Mouse (Mus musculus) lung, embryonic 14.5 days (tissue): Measurements from ENCODE around the gene Ifrd1. TPM values are rescaled to one million over a fixed set of nuclear protein-coding genes. Genes with fewer than 3 reads are reported as not detected.

ENCODE experiments used
- ATAC-seq: fragments of 200-750 bp; cut with Nextera tagmentation; 2 replicates; pipeline ENCODE4 v1.8.0; 2017; ENCODE audit warnings: mild to moderate bottlenecking, moderate TSS enrichment, moderate library complexity; ENCODE audit not compliant: insufficient read depth
- DNase-seq: peaks from one replicate; pipeline ENCODE4 v3.0.0-alpha.2; 2015
- H3K27ac ChIP-seq: fragments of 300-500 bp; sonication (generic); 2 replicates; pipeline ENCODE4 v1.5.1; 2014; ENCODE audit warnings: low read depth, mild to moderate bottlenecking, moderate library complexity
- H3K27me3 ChIP-seq: fragments of 300-500 bp; sonication (generic); 2 replicates; pipeline ENCODE4 v1.6.1; 2014; ENCODE audit warnings: low read length, control low read depth; ENCODE audit not compliant: insufficient read depth
- H3K36me3 ChIP-seq: fragments of 300-500 bp; sonication (generic); 2 replicates; pipeline ENCODE4 v1.6.1; 2014; ENCODE audit warnings: control low read depth; ENCODE audit not compliant: insufficient read depth
- H3K4me1 ChIP-seq: fragments of 300-500 bp; sonication (generic); 2 replicates; pipeline ENCODE4 v1.6.1; 2014; ENCODE audit warnings: antibody characterized with exemption, control low read depth; ENCODE audit not compliant: insufficient read depth
- H3K4me2 ChIP-seq: fragments of 300-500 bp; sonication (generic); 2 replicates; pipeline ENCODE4 v1.6.1; 2014; ENCODE audit warnings: mild to moderate bottlenecking
- H3K4me3 ChIP-seq: fragments of 300-500 bp; sonication (generic); 2 replicates; pipeline ENCODE4 v1.5.1; 2014; ENCODE audit warnings: low read depth, low read length
- H3K9ac ChIP-seq: fragments of 300-500 bp; sonication (generic); 2 replicates; pipeline ENCODE4 v1.6.1; 2014
- H3K9me3 ChIP-seq: fragments of 300-500 bp; sonication (generic); 2 replicates; pipeline ENCODE4 v1.6.1; 2016; ENCODE audit warnings: low read depth, low read length, control low read depth
- CTCF ChIP-seq: IDR thresholded peaks from 2 replicates; pipeline ENCODE4 v1.5.1; 2016; ENCODE audit warnings: antibody characterized with exemption, low read depth
- WGBS: fragments of 180-500 bp; shearing (Covaris S2); extraction: QIAGEN DNeasy Blood & Tissue Kit; methylation state at CpG from one replicate; pipeline ENCODE4 v1.1.7; 2014; 5-methylcytosine and 5-hydroxymethylcytosine counted together
- microRNA counts: library from miRNA; unstranded; fragments of <30 nt; microRNA quantifications from one replicate; lab custom pipeline; 2016
- microRNA-seq: library from miRNA; unstranded; fragments of <30 nt; microRNA quantifications from one replicate; pipeline ENCODE4, GENCODE M21; 2016; ENCODE audit warnings: borderline number of aligned reads
- polyA plus RNA-seq: library from polyadenylated mRNA; unstranded; fragments of >200 nt; fragmentation: Nextera tagmentation; extraction: Ambion mirVana; gene quantifications from 2 replicates; pipeline ENCODE4 v1.2.1, GENCODE M21; 2014

The Ifrd1 gene
- polyA plus RNA-seq, 1 experiment from 2014 or later = 141 TPM

DNA sequence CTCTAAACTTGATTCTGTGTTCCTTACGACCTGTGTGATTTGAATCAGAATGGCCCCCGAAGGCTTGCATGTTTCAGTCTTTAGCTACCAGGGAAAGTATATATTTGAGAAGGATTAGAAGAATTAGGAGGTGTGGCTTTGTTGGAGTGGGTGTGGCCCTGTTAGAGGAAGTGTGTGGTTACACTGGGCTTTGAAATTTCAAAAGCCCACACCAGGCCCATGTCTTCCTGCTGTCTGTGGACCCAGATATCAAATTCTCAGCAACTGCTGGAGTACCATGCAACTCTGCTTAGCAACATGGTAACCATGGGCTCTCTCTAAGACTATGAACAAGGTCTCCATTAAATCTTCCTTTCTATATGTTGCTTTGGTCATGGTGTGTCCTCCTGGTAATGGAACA is 76.7 kb downstream of the Ifrd1 start:
- Histone ChIP-seq H3K4me2 (no peak overlapping the region), H3K27ac (no peak overlapping the region), H3K36me3 (no peaks in the 10 kb centered on the region), H3K4me1 (no peaks in the 10 kb centered on the region), H3K27me3 (no peaks in the 10 kb centered on the region), H3K9me3 (no peaks in the 10 kb centered on the region), H3K9ac (no peak overlapping the region), H3K4me3 (no peak overlapping the region)
- no peak for DNase-seq
- ATAC-seq = no peak
- TF ChIP-seq CTCF = no peak
- WGBS = 76% methylated on average over 2 of the region's 2 CpGs

DNA sequence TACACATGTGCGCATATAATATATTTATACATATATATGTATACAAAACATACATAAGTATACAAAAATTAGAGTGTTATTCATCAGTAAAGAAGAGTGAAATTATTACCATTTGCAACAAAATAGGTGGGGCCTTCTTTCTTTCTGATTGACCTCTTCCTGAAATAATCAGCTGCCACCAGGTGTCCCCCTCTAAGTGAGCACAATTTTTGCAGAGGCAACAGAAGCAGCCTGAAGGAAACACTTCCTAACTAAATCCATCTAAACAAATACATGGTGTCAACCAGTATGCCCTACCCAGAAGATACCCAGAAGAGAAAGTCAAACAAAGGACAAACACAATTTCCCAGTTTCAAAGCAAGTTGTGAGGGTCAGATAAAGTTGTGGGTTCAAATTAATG is 78.6 kb downstream of the Ifrd1 start:
- no peaks in the 10 kb centered on the region for H3K4me1 ChIP-seq
- TF ChIP-seq CTCF = no peak
- 88% methylated on average over 1 of the region's 1 CpGs for whole genome bisulfite sequencing
- H3K27ac ChIP-seq = no peak overlapping the region
- H3K9me3 ChIP-seq = no peaks in the 10 kb centered on the region
- H3K36me3 ChIP-seq = no peaks in the 10 kb centered on the region
- no peak overlapping the region for H3K9ac ChIP-seq
- no peak overlapping the region for H3K4me3 ChIP-seq
- no peak for ATAC-seq
- DNase-seq = no peak
- no peaks in the 10 kb centered on the region for H3K27me3 ChIP-seq
- no peak overlapping the region for H3K4me2 ChIP-seq

DNA sequence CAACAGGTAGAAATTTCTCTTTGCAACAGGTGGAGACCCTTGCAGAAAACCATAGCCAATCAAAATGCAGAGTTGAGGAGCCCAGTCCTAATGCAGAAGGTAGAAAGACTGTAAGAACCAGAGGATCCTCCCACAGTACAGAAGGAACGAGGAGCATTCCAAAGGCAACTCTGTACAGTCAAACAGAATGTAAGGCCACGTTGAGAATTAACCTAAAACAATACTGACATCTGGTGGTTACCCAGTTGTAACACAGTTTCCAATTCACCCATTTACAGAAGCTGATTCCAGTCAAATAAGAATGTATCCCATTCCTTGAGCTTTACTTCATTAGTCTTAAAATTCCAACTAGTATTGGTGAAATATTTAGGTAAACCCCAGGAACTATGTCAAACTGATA is 83.7 kb downstream of the Ifrd1 start:
- Histone ChIP-seq H3K27me3 (no peaks in the 10 kb centered on the region), H3K4me3 (no peak overlapping the region), H3K36me3 (no peaks in the 10 kb centered on the region), H3K9ac (no peak overlapping the region), H3K9me3 (no peaks in the 10 kb centered on the region), H3K27ac (no peak overlapping the region), H3K4me1 (no peaks in the 10 kb centered on the region), H3K4me2 (no peak overlapping the region)
- 3% methylated on average over 2 of the region's 2 CpGs for WGBS
- ATAC-seq (peak; percentile 78; the same call in 1 of the 2 replicates), DNase-seq (peak; percentile 85)
- TF ChIP-seq CTCF = peak; percentile 76

DNA sequence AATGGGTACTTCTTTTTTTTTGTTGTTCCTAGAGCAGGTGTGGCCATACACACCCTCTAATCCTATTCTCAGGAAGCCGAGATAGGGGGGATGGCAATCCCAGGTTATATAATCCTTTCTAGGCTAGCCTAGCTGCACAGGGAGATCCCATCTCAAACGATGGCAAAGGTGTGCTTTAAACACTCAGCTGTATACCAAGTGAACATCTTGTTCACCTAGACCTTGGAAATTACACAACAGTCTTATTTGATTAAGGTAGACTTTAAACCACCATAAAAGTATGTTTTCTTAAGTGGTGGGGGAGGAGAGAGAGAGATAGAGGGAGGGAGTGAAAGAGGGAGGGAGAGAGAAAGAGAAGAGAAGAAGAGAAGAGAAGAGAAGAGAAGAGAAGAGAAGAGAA is 87.5 kb downstream of the Ifrd1 start:
- Histone ChIP-seq H3K4me3 (no peak overlapping the region), H3K9ac (no peak overlapping the region), H3K27me3 (no peaks in the 10 kb centered on the region), H3K27ac (no peak overlapping the region), H3K4me1 (no peaks in the 10 kb centered on the region), H3K36me3 (no peaks in the 10 kb centered on the region), H3K4me2 (no peak overlapping the region), H3K9me3 (no peaks in the 10 kb centered on the region)
- TF ChIP-seq CTCF = no peak
- 62% methylated on average over 2 of the region's 2 CpGs for WGBS
- ATAC-seq (no peak), DNase-seq (no peak)

DNA sequence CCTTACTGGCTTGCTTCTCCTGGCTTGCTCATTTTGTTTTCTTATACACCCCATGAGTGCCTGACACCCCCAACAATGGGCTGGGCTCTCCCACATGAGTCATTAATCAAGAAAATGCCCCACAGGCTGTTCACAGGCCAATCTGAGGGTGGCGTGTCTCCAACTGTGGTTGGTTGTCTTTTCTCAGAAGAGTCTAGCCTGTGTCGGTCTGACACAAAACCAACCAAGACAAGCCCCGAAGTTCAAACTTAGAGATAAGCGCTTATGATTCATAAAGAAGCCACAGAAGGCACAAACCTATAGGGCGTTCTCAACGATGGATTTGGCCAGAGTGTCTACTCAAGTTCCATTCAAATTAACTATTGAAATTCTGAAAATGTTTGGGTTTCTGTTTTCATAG is 94.1 kb downstream of the Ifrd1 start:
- 84% methylated on average over 6 of the region's 6 CpGs for WGBS
- H3K4me2 ChIP-seq = no peak overlapping the region
- no peaks in the 10 kb centered on the region for H3K27me3 ChIP-seq
- H3K36me3 ChIP-seq = no peaks in the 10 kb centered on the region
- H3K27ac ChIP-seq = no peak overlapping the region
- H3K9me3 ChIP-seq = no peaks in the 10 kb centered on the region
- no peak for TF ChIP-seq CTCF
- H3K4me1 ChIP-seq = no peaks in the 10 kb centered on the region
- H3K4me3 ChIP-seq = no peak overlapping the region
- no peak overlapping the region for H3K9ac ChIP-seq
- ATAC-seq (no peak), DNase-seq (no peak)

DNA sequence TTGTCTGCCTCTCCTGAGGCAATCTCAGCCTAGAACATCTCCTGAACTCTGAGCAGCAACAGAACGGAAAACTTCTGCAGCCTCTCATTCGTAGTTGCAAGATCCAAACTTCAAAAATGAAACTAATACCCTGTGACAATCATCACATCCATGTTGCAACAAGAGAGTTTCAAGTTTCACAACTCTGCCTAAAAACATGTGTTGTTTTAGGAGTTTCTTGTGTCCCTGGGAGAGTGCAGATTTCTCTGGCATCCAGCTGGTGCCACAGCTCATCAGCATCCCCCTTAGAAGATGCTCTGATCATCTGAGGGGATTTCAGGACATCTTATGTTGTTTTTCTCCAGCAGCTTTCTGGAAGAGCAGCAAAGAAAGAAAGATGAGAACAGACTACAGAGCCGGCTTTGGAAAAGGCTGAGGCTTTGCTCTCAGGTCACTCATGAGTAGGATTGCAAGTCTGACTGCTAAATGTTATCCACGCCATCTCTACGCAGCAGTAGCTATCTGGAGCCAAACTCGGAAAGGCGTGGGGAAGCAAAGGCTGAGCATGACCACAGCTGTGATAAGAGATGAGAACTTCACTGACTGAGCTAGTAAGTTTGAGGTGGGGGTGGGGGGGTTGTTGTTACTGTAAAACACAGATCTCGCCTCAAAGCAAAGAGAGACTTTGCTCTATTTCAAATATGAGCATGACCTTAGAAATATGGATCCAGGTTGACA is 95.8 kb downstream of the Ifrd1 start:
- TF ChIP-seq CTCF = no peak
- no peak overlapping the region for H3K27ac ChIP-seq

More for the DNA sequence above, 95.8 kb downstream of the Ifrd1 start:
- DNase-seq = no peak
- no peak overlapping the region for H3K9ac ChIP-seq
- no peaks in the 10 kb centered on the region for H3K27me3 ChIP-seq
- no peak overlapping the region for H3K4me3 ChIP-seq
- WGBS = 72% methylated on average over 8 of the region's 8 CpGs
- ATAC-seq = no peak
- H3K36me3 ChIP-seq = no peaks in the 10 kb centered on the region
- H3K4me1 ChIP-seq = no peaks in the 10 kb centered on the region
- H3K4me2 ChIP-seq = no peak overlapping the region
- H3K9me3 ChIP-seq = no peaks in the 10 kb centered on the region

MicroRNAs within 50 kb of the gene (microRNA counts, 519-probe panel; counts per million panel counts)
- 30.5 counts per million for microRNA mmu-miR-1938 (lab: Ali Mortazavi, UCI)

Small RNA genes lying within 50 kb of the gene (microRNA-seq; reads per million reads assigned to microRNA genes)
- gene Mir1938 = not detected

Other genes starting within 250 kb of the Ifrd1 start
- 28.1 and 34.0 TPM in 2 replicates for gene Arl4a, start 210.5 kb downstream of the Ifrd1 start, polyA plus RNA-seq
- gene Scin, start 114.3 kb downstream of the Ifrd1 start, polyA plus RNA-seq = 0.07 and 0.21 TPM in 2 replicates
- not detected in 2 replicates for gene Lsmem1, start 49.0 kb downstream of the Ifrd1 start, polyA plus RNA-seq
- gene Zfp277, start 197.4 kb upstream of the Ifrd1 start, polyA plus RNA-seq = 45.5 and 46.7 TPM in 2 replicates
- gene Dock4, start 197.4 kb upstream of the Ifrd1 start, polyA plus RNA-seq = 24.2 and 28.9 TPM in 2 replicates